Mouse (Mus musculus): ENCODE data around the gene Arpc2. TPM values are rescaled to one million over a fixed set of nuclear protein-coding genes. Genes with fewer than 3 reads are reported as not detected.

Gene Arpc2
- polyA plus RNA-seq, 1 experiment from 2014 or later, result 448 TPM

DNA sequence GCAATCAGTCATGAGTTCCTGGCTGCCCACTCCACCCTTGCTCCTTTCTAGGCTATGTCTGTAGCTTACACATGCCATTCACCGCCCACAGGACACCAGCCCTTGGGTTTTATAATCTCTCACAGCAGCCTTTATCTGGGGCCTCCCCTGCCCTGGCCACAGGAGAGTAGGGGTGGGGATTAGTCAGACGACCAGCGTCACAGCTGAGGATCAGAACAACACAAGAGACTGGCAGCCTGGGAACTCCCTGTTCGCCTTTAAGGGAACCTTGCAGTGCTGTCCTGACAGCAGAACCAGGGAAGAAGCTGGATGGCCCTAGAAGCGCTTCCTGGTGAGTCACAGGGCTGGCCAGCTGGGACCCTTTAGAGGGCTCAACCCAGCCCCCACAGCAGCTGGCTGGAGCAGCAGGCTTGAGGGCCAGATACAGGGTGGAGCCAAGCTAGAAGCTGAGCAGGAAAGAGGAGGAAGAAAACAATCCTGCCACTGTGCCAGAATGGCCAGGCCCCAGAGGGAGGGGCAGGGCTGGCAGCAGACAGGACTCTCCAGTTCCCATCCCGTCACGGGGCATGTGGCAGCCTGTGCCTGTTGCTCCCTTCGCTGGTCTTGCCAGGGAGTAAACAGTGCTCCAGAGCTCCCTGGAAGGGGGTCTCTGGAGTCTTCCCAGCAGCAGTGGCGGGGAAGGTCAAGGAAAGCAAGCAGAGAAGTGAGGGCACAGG, 59.7 kb downstream of the Arpc2 start:
- no peaks in the 10 kb centered on the region for H3K9me3 ChIP-seq
- peaks cover 27% of the 10 kb centered on the region for H3K36me3 ChIP-seq
- ATAC-seq (ENCODE audit: borderline replicate concordance, extremely low read depth, low FRiP score, low TSS enrichment), result peak; percentile 92
- H3K27me3 ChIP-seq, result no peaks in the 10 kb centered on the region
- peak overlapping the region; percentile 98 for H3K27ac ChIP-seq
- H3K4me1 ChIP-seq, result peaks cover 81% of the 10 kb centered on the region
- H3K4me2 ChIP-seq, result peak overlapping the region; percentile 54
- peak overlapping the region; percentile 23 for H3K9ac ChIP-seq
- peak overlapping the region; percentile 11; the same call in 1 of the 2 replicates for H3K4me3 ChIP-seq
- WGBS, result 6% methylated on average over 9 of the region's 9 CpGs

DNA sequence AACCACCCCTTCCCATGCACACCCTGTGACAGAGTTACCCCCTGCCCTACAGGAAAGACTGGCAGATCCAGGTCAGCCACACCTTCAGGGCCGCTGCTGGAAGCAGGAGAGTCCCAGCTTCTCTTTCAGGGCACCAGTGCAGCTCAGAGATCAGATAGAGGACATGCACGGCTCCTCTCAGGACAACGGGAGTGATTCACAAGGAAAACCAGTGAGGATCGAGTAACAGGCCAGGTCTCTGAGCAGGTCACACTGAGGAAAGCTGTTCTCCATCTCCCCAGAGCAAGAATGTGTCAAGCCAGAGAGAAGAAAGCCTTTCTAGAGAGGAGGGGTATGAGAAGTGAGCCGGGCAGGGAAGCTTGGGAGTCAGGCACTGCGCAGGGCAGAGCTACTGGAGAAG, 60.6 kb downstream of the Arpc2 start:
- Histone ChIP-seq H3K36me3 (peaks cover 20% of the 10 kb centered on the region), H3K4me1 (peaks cover 83% of the 10 kb centered on the region), H3K27ac (peak overlapping the region; percentile 98), H3K9ac (peak overlapping the region; percentile 23), H3K4me3 (no peak overlapping the region), H3K27me3 (no peaks in the 10 kb centered on the region), H3K4me2 (peak overlapping the region; percentile 54), H3K9me3 (no peaks in the 10 kb centered on the region)
- WGBS, result 25% methylated on average over 6 of the region's 6 CpGs
- no peak for ATAC-seq (ENCODE audit: borderline replicate concordance, extremely low read depth, low FRiP score, low TSS enrichment)

DNA sequence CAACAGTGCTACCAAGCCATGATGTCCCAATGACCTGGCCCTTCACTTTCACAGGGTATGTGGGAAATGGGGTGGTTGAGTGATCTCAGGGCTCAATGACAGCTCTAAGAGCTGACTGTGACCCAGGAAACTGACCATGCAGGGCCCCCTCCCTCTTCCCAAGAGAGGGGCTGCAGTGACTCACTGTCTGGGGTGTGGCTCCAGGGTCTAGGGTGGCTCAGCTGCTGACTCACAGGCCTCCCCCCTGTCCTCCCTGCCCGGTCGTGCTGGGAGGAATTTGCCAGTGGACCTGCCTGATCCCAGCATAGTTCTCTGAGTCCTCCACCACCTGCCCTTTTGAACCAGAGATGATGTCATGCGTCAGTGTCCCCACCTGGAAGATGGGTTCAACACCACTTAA, 61.4 kb downstream of the Arpc2 start:
- 0 out of 2 replicates have a peak overlapping the region, but pooled peaks have one; percentile 23 for H3K9ac ChIP-seq
- peak overlapping the region; percentile 98 for H3K27ac ChIP-seq
- no peaks in the 10 kb centered on the region for H3K9me3 ChIP-seq
- H3K4me3 ChIP-seq, result no peak overlapping the region
- peak overlapping the region; percentile 54; the same call in 1 of the 2 replicates for H3K4me2 ChIP-seq
- 55% methylated on average over 3 of the region's 3 CpGs for WGBS
- H3K36me3 ChIP-seq, result peaks cover 12% of the 10 kb centered on the region
- no peaks in the 10 kb centered on the region for H3K27me3 ChIP-seq
- H3K4me1 ChIP-seq, result peaks cover 86% of the 10 kb centered on the region
- ATAC-seq (ENCODE audit: borderline replicate concordance, extremely low read depth, low FRiP score, low TSS enrichment), result no peak

DNA sequence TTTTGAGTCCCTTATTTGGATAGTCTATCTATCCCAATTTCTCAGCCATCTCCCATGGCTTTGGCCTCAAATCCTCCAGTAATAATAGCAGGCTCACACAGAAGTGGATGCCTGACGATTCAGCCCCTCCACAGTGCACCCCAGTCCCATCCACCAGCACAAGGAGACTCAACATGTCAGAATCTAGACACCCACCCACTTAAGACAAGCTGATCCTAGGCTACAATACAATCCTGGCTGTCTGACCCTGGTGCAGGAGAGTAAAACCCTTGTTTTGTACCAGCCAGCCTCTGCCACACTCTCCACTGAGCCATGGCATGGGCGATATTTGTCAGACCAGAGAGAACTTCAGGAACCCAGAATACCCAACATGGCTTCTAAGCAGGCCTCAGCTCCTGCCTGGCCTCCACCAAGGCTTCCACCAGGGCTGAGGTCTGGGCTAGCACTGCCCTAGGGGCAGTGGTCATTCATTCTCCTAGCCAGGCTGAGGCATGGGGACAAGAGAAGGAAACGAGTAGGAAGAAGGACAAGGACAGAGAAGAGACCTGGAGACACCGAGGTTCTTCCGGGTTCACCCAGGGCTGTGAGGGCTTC, 62.4 kb downstream of the Arpc2 start:
- peaks cover 7% of the 10 kb centered on the region; the same call in 1 of the 2 replicates for H3K36me3 ChIP-seq
- H3K4me1 ChIP-seq, result peaks cover 84% of the 10 kb centered on the region
- no peak overlapping the region for H3K4me2 ChIP-seq
- H3K9ac ChIP-seq, result no peak overlapping the region
- 77% methylated on average over 5 of the region's 5 CpGs for WGBS
- ATAC-seq (ENCODE audit: borderline replicate concordance, extremely low read depth, low FRiP score, low TSS enrichment), result no peak
- no peak overlapping the region for H3K4me3 ChIP-seq
- no peaks in the 10 kb centered on the region for H3K27me3 ChIP-seq
- no peaks in the 10 kb centered on the region for H3K9me3 ChIP-seq
- peak overlapping the region; percentile 98 for H3K27ac ChIP-seq

- H3K4me1 ChIP-seq, result peaks cover 77% of the 10 kb centered on the region
- ATAC-seq (ENCODE audit: borderline replicate concordance, extremely low read depth, low FRiP score, low TSS enrichment), result no peak
- H3K9me3 ChIP-seq, result no peaks in the 10 kb centered on the region
- H3K27me3 ChIP-seq, result no peaks in the 10 kb centered on the region
- no peak overlapping the region for H3K4me2 ChIP-seq
- peaks cover 1% of the 10 kb centered on the region; the same call in 1 of the 2 replicates for H3K36me3 ChIP-seq
- H3K9ac ChIP-seq, result no peak overlapping the region
- 56% methylated on average over 5 of the region's 5 CpGs for WGBS
- peak overlapping the region; percentile 35 for H3K27ac ChIP-seq
- H3K4me3 ChIP-seq, result no peak overlapping the region
Observed at GRCm38 (mm10) chr1:74298996-74299395, 63.1 kb downstream of the Arpc2 start.

GRCm38 (mm10) chr1:74300347-74301110, 64.6 kb downstream of the Arpc2 start:
- peak overlapping the region; percentile 31; the same call in 1 of the 2 replicates for H3K27ac ChIP-seq
- H3K9me3 ChIP-seq, result no peaks in the 10 kb centered on the region
- no peak overlapping the region for H3K9ac ChIP-seq
- no peak for ATAC-seq (ENCODE audit: borderline replicate concordance, extremely low read depth, low FRiP score, low TSS enrichment)
- no peak overlapping the region for H3K4me3 ChIP-seq
- 74% methylated on average over 6 of the region's 6 CpGs for WGBS
- no peaks in the 10 kb centered on the region for H3K36me3 ChIP-seq
- no peak overlapping the region for H3K4me2 ChIP-seq
- peaks cover 71% of the 10 kb centered on the region for H3K4me1 ChIP-seq
- no peaks in the 10 kb centered on the region for H3K27me3 ChIP-seq

DNA sequence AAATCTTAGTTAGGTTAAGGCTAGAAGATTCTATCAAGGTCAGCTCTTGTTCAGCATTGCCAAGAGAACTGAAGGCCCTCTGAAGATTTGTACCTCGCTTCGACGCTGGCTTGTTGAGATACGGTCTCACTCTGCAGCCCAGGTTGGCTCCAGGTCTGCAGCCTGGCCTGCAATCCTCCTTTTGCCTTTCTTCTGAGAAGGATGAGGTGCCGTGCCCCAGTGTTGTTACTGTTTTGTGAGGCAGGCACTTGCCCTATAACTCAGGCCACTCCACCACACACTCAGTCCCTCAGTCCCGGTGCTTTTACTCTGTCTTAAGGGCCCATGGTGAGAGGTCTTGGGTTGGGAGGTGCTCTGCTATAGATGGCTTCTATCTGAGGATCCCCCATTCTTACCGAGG, 66.3 kb downstream of the Arpc2 start:
- 85% methylated on average over 7 of the region's 7 CpGs for WGBS
- Histone ChIP-seq H3K4me3 (no peak overlapping the region), H3K9ac (no peak overlapping the region), H3K4me2 (peak overlapping the region; percentile 80), H3K36me3 (no peaks in the 10 kb centered on the region), H3K4me1 (peaks cover 54% of the 10 kb centered on the region), H3K27ac (no peak overlapping the region), H3K9me3 (no peaks in the 10 kb centered on the region), H3K27me3 (no peaks in the 10 kb centered on the region)
- ATAC-seq (ENCODE audit: borderline replicate concordance, extremely low read depth, low FRiP score, low TSS enrichment), result no peak

GRCm38 (mm10) chr1:74302835-74303234, 67.0 kb downstream of the Arpc2 start:
- WGBS, result 74% methylated on average over 2 of the region's 2 CpGs
- peaks cover 48% of the 10 kb centered on the region for H3K4me1 ChIP-seq
- H3K27ac ChIP-seq, result no peak overlapping the region

DNA sequence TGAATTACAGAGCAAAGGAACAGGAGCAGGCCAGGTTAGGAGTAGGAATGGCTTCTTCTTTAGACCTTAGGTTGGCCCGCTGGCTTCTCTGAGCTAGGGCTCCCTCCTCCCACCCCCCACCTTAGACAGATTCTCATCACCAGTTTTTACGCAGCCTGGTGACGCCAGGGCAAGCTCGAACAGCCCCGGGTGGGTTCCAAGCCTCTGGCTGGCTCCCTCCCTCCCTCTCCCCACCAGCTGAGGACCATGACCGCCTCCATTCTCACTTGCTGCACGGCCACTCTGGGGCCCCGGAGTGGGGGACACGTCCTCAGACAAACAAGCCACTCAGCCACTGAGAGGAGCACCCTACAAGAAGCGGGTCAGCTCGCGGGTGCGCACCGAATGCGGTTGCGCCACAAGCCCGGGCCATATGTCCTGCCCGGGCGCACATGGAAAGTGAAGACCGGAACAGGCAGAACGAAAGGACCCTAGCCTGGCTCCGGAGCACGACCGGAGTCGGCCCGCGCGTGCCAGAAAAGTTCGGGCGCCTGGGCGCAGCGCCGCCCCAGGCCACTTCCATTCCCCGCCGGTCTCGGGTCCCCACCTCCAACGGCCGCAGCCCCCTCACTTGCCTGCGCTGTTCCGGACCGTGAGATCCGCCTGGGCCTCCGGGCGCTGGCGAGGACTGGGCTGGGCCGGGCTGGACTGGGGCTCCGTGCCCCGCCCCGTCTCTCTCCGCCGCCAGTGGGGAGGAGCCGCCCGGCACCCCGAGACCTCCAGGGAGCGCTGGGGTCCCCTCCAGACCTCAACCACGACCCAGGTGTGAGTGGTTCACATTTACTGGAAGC, 67.8 kb downstream of the Arpc2 start:
- Histone ChIP-seq H3K36me3 (no peaks in the 10 kb centered on the region), H3K9ac (peak overlapping the region; percentile 78), H3K4me2 (peak overlapping the region; percentile 80), H3K27ac (peak overlapping the region; percentile 97), H3K4me1 (peaks cover 39% of the 10 kb centered on the region), H3K9me3 (no peaks in the 10 kb centered on the region), H3K27me3 (no peaks in the 10 kb centered on the region), H3K4me3 (peak overlapping the region; percentile 75)
- WGBS, result under 1% methylated on average over 56 of the region's 56 CpGs
- ATAC-seq (ENCODE audit: borderline replicate concordance, extremely low read depth, low FRiP score, low TSS enrichment), result peak; percentile 88

More at GRCm38 (mm10) chr1:74302835-74303234, 67.0 kb downstream of the Arpc2 start:
- Histone ChIP-seq H3K4me3 (peak overlapping the region; percentile 75), H3K27me3 (no peaks in the 10 kb centered on the region), H3K4me2 (peak overlapping the region; percentile 80), H3K36me3 (no peaks in the 10 kb centered on the region), H3K9ac (no peak overlapping the region), H3K9me3 (no peaks in the 10 kb centered on the region)
- ATAC-seq (ENCODE audit: borderline replicate concordance, extremely low read depth, low FRiP score, low TSS enrichment), result no peak

GRCm38 (mm10) chr1:74304339-74304790, 68.5 kb downstream of the Arpc2 start:
- peaks cover 33% of the 10 kb centered on the region for H3K4me1 ChIP-seq
- no peaks in the 10 kb centered on the region for H3K9me3 ChIP-seq
- peak overlapping the region; percentile 75 for H3K4me3 ChIP-seq
- H3K27me3 ChIP-seq, result no peaks in the 10 kb centered on the region
- ATAC-seq (ENCODE audit: borderline replicate concordance, extremely low read depth, low FRiP score, low TSS enrichment), result 0 out of 2 replicates have a peak, but pooled peaks have one; percentile 11
- H3K4me2 ChIP-seq, result peak overlapping the region; percentile 80
- 4% methylated on average over 12 of the region's 12 CpGs for WGBS
- H3K36me3 ChIP-seq, result no peaks in the 10 kb centered on the region
- peak overlapping the region; percentile 97 for H3K27ac ChIP-seq
- H3K9ac ChIP-seq, result peak overlapping the region; percentile 78

DNA sequence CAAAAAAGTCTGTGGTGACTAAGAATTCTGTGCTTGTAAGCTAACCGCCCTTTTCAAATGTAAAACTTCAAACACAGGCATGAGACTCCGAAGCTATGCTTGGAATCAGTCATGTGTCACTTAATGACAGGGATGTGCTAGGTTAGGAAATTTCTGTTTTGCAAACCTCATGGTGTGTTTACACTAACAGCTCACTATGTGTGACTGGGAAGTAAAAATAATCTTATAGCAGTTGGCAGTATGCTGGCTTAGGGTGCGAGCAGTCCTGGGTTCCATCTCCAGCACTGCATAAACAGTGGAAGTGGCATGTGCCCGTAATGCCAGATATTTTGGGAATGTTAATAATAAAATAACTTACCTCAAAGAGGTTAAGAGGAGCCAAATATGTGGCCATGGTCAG, 69.1 kb downstream of the Arpc2 start:
- peaks cover 28% of the 10 kb centered on the region for H3K4me1 ChIP-seq
- no peak overlapping the region for H3K9ac ChIP-seq
- H3K27ac ChIP-seq, result no peak overlapping the region
- peak; percentile 48; the same call in 1 of the 2 replicates for ATAC-seq (ENCODE audit: borderline replicate concordance, extremely low read depth, low FRiP score, low TSS enrichment)
- H3K27me3 ChIP-seq, result no peaks in the 10 kb centered on the region
- H3K9me3 ChIP-seq, result no peaks in the 10 kb centered on the region
- H3K4me3 ChIP-seq, result no peak overlapping the region
- H3K36me3 ChIP-seq, result no peaks in the 10 kb centered on the region
- WGBS, result 41% methylated on average over 4 of the region's 4 CpGs
- H3K4me2 ChIP-seq, result no peak overlapping the region
